Mouse (Mus musculus): ENCODE measurements around the gene Ndufc2.

Gene Ndufc2

GRCm38 (mm10) chr7:97399960-97400715 is at the start of gene Ndufc2:
TSS of gene Ndufc2 (plus strand) at chr7:97400003.
- DNase-seq = peak; percentile 83

GRCm38 (mm10) chr7:97350891-97351290 is 48.9 kb upstream of the Ndufc2 start:
- peak; percentile 1 for DNase-seq

- DNase-seq = peak; percentile 1
These were observed 47.9 kb upstream of the Ndufc2 start for GRCm38 (mm10) chr7:97351792-97352513.

GRCm38 (mm10) chr7:97353356-97353755 is 46.4 kb upstream of the Ndufc2 start:
- peak; percentile 0 for DNase-seq

- DNase-seq = peak; percentile 5
These were observed 44.5 kb upstream of the Ndufc2 start for GRCm38 (mm10) chr7:97355068-97355841.

- no peak for DNase-seq
These were observed 43.5 kb upstream of the Ndufc2 start for GRCm38 (mm10) chr7:97356253-97356652.

GRCm38 (mm10) chr7:97356875-97357276 is 42.9 kb upstream of the Ndufc2 start:
- peak; percentile 3 for DNase-seq

- peak; percentile 0 for DNase-seq
These were observed 42.0 kb upstream of the Ndufc2 start for GRCm38 (mm10) chr7:97357840-97358239.

GRCm38 (mm10) chr7:97358347-97358746 is 41.5 kb upstream of the Ndufc2 start:
- peak; percentile 0 for DNase-seq

- peak; percentile 0 for DNase-seq
These were observed 39.6 kb upstream of the Ndufc2 start for GRCm38 (mm10) chr7:97360166-97360565.

GRCm38 (mm10) chr7:97360955-97361354 is 38.8 kb upstream of the Ndufc2 start:
- DNase-seq = peak; percentile 1

GRCm38 (mm10) chr7:97361467-97361866 is 38.3 kb upstream of the Ndufc2 start:
- peak; percentile 66 for DNase-seq

- no peak for DNase-seq
These were observed 33.9 kb upstream of the Ndufc2 start for GRCm38 (mm10) chr7:97365887-97366286.

- no peak for DNase-seq
These were observed 24.7 kb upstream of the Ndufc2 start for GRCm38 (mm10) chr7:97375101-97375500.

- DNase-seq = no peak
These were observed 23.9 kb upstream of the Ndufc2 start for GRCm38 (mm10) chr7:97375906-97376305.

GRCm38 (mm10) chr7:97379304-97379703 is 20.5 kb upstream of the Ndufc2 start:
- no peak for DNase-seq

GRCm38 (mm10) chr7:97380500-97381123 is 19.2 kb upstream of the Ndufc2 start:
- DNase-seq = no peak

- DNase-seq = no peak
These were observed 17.1 kb upstream of the Ndufc2 start for GRCm38 (mm10) chr7:97382661-97383060.

GRCm38 (mm10) chr7:97383496-97384132 is 16.2 kb upstream of the Ndufc2 start:
- no peak for DNase-seq

- no peak for DNase-seq
These were observed 13.5 kb upstream of the Ndufc2 start for GRCm38 (mm10) chr7:97386106-97386805.

GRCm38 (mm10) chr7:97386806-97387370 is 12.9 kb upstream of the Ndufc2 start:
- DNase-seq = no peak
